In the genomic region with DNA sequence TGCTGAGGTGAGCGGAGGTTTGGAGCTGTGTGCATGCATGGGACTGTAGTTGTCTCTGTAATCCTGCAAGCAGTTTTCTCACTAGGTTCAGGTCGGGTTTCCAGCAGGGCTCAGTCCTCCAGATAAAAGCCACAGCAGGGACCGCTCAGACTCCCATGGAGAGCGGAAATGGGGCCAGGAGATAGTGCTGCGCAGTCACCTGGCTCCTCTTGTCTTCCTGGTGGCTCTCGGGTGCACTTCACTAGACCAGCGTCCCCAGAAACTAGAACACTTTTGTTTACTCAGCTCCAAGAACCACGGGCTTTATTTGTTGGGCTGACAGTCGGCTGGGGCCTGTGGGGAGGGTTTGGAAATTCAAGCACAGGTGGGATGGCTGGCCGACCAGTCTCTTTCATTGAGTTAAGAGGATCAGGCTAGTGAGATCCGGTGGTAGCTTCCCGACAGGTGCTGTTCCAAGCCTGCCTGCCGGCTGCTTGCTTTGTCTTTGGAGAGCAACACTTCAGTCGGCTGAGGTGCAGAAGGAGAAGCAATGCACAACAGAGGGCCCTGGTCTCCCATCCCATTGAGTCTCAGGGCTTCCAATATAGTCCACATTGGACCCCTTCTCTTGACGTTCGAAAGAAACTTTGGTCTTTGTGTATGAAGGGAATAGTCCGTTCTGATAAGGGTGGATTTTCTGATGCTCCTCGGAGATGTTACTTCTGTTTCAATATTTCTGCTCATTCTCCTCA, we compare ENCODE assay signal across 11 mouse cellular contexts. TPM values are rescaled to one million over a fixed set of nuclear protein-coding genes. Genes with fewer than 3 reads are reported as not detected.
A peak's percentile ranks its signal among the peaks of the same experiment; 100 is the strongest.
DNase-seq lines count a peak whose midpoint lies in the region; ATAC-seq and TF ChIP-seq lines count a peak whose summit lies in the region.
"Had no signal": no experiment of that assay in that cellular context is flagged by ENCODE, and none has a peak within 500 bp of the region (broad histone marks: within the 10 kb centered on the region; RNA-seq: fewer than 3 reads in every experiment).

No protein-coding gene starts in this region.

- no peak for ATAC-seq in kidney, embryonic 15.5 days (replicated peaks; ENCODE audit: low FRiP score)
- no peak for ATAC-seq in hindbrain, embryonic 15.5 days (ENCODE audit: low FRiP score, low read depth)
- ATAC-seq in neural tube, embryonic 15.5 days (ENCODE audit: low FRiP score): no peak
- ATAC-seq in lung, postnatal 0 days: no peak

- intact Hi-C loops in left cerebral cortex, postnatal 36 days (cut with DNase I): no loop called here

- no peaks in the 10 kb centered on the region for H3K36me3 ChIP-seq in kidney, embryonic 15.5 days
- H3K36me3 ChIP-seq in hindbrain, embryonic 15.5 days: no peaks in the 10 kb centered on the region
- H3K36me3 ChIP-seq in neural tube, embryonic 15.5 days: no peaks in the 10 kb centered on the region
- no peaks in the 10 kb centered on the region for H3K36me3 ChIP-seq in lung, postnatal 0 days (ENCODE audit: insufficient read depth, low read length)
- H3K36me3 ChIP-seq: G1E had no signal

- H3K4me1 ChIP-seq in kidney, embryonic 15.5 days: peaks cover 23% of the 10 kb centered on the region
- H3K4me1 ChIP-seq in hindbrain, embryonic 15.5 days (replicated peaks): peaks cover 16% of the 10 kb centered on the region
- H3K4me1 ChIP-seq in neural tube, embryonic 15.5 days: peaks cover 19% of the 10 kb centered on the region
- H3K4me1 ChIP-seq in lung, postnatal 0 days (ENCODE audit: insufficient read depth, low read depth, low read length): peaks cover 7% of the 10 kb centered on the region; the same call in 1 of the 2 replicates

- 8% methylated on average over 18 of the region's 18 CpGs for WGBS in kidney, embryonic 15.5 days
- WGBS in hindbrain, embryonic 15.5 days: 9% methylated on average over 18 of the region's 18 CpGs
- WGBS in neural tube, embryonic 15.5 days: 8% methylated on average over 18 of the region's 18 CpGs
- 8% methylated on average over 18 of the region's 18 CpGs for WGBS in lung, postnatal 0 days

- H3K4me3 ChIP-seq in kidney, embryonic 15.5 days (replicated peaks): 0 out of 2 replicates have a peak overlapping the region, but pooled peaks have one; percentile 5
- no peak overlapping the region for H3K4me3 ChIP-seq in hindbrain, embryonic 15.5 days
- H3K4me3 ChIP-seq in neural tube, embryonic 15.5 days (replicated peaks): peak overlapping the region; percentile 17; the same call in 1 of the 2 replicates
- no peak overlapping the region for H3K4me3 ChIP-seq in lung, postnatal 0 days (ENCODE audit: low read depth, low read length)

- no peak overlapping the region for H3K9ac ChIP-seq in kidney, embryonic 15.5 days
- no peak overlapping the region for H3K9ac ChIP-seq in hindbrain, embryonic 15.5 days
- H3K9ac ChIP-seq in neural tube, embryonic 15.5 days (replicated peaks): no peak overlapping the region
- no peak overlapping the region for H3K9ac ChIP-seq in lung, postnatal 0 days (replicated peaks; ENCODE audit: low read depth)

- no peak for TF ChIP-seq CTCF in lung, postnatal 0 days (IDR thresholded peaks at IDR 0.05)

- no peak for DNase-seq in kidney, adult 11 months
- peak; percentile 23 for DNase-seq in embryo, embryonic 10 days (ENCODE audit: low spot score)
- no peak for DNase-seq in urinary bladder, adult 2 months (ENCODE audit: low spot score)
- no peak for DNase-seq in left cerebral cortex, postnatal 36 days (ENCODE audit: low spot score in 2 of 2)
- no peak for DNase-seq in lung, postnatal 0 days (ENCODE audit: low spot score)

- H3K4me2 ChIP-seq in kidney, embryonic 15.5 days: no peak overlapping the region
- H3K4me2 ChIP-seq in hindbrain, embryonic 15.5 days: peak overlapping the region; percentile 14
- peak overlapping the region; percentile 100 for H3K4me2 ChIP-seq in neural tube, embryonic 15.5 days
- H3K4me2 ChIP-seq in lung, postnatal 0 days (replicated peaks; ENCODE audit: low read depth, low read length): no peak overlapping the region

- TF ChIP-seq EP300 in lung, postnatal 0 days (IDR thresholded peaks at IDR 0.05): no peak

- no peak overlapping the region for H3K27ac ChIP-seq in kidney, embryonic 15.5 days
- H3K27ac ChIP-seq in hindbrain, embryonic 15.5 days (replicated peaks): no peak overlapping the region
- no peak overlapping the region for H3K27ac ChIP-seq in neural tube, embryonic 15.5 days (replicated peaks)
- H3K27ac ChIP-seq in lung, postnatal 0 days (ENCODE audit: low read length): no peak overlapping the region

- peaks cover 77% of the 10 kb centered on the region for H3K27me3 ChIP-seq in kidney, embryonic 15.5 days
- H3K27me3 ChIP-seq in hindbrain, embryonic 15.5 days: peaks cover 40% of the 10 kb centered on the region
- peaks cover 45% of the 10 kb centered on the region for H3K27me3 ChIP-seq in neural tube, embryonic 15.5 days (replicated peaks)
- H3K27me3 ChIP-seq in lung, postnatal 0 days (replicated peaks; ENCODE audit: insufficient read depth, low read length): peaks cover 33% of the 10 kb centered on the region

- no peaks in the 10 kb centered on the region for H3K9me3 ChIP-seq in kidney, embryonic 15.5 days (replicated peaks)
- no peaks in the 10 kb centered on the region for H3K9me3 ChIP-seq in hindbrain, embryonic 15.5 days
- no peaks in the 10 kb centered on the region for H3K9me3 ChIP-seq in neural tube, embryonic 15.5 days (replicated peaks)
- H3K9me3 ChIP-seq in lung, postnatal 0 days (ENCODE audit: low read length): no peaks in the 10 kb centered on the region

RNA-seq across cellular contexts. Expression of a gene that starts 1.9 kb away (rescaled TPM):
- polyA plus RNA-seq in kidney, embryonic 15.5 days (2015; fragmentation: Nextera tagmentation; extraction: Ambion mirVana): 0.48 and 0.49 TPM in 2 replicates
- 1.1 TPM in 2 replicates for polyA plus RNA-seq in hindbrain, embryonic 15.5 days (2015; fragmentation: Nextera tagmentation; extraction: Ambion mirVana)
- 1.4 and 1.7 TPM in 2 replicates for polyA plus RNA-seq in neural tube, embryonic 15.5 days (2015; fragmentation: Nextera tagmentation; extraction: Ambion mirVana)
- polyA plus RNA-seq in urinary bladder, adult 2 months (2012; rRNA removed): 0.09 TPM in 1 of 2 replicates, not detected in the other
- 1 to 10 TPM; 4.0 to 4.1 TPM for total RNA-seq in left cerebral cortex, postnatal 36 days (2021)
- 0.26 and 0.33 TPM in 2 replicates for polyA plus RNA-seq in lung, postnatal 0 days (2015; fragmentation: Nextera tagmentation; extraction: Ambion mirVana)
- total RNA-seq: common myeloid progenitor, adult 5-6 weeks; G1E had no signal
- polyA plus RNA-seq: G1E; testis, adult 2 months had no signal

Comparison
In these comparisons a context has a peak if more than half of its experiments do, and no peak if none do; other contexts are left out.
1. H3K4me2 ChIP-seq: peak in hindbrain, embryonic 15.5 days (single experiment) and neural tube, embryonic 15.5 days (single experiment); none in kidney, embryonic 15.5 days (single experiment) and lung, postnatal 0 days (single experiment).
2. H3K4me3 ChIP-seq: peak in kidney, embryonic 15.5 days (single experiment) and neural tube, embryonic 15.5 days (single experiment); none in hindbrain, embryonic 15.5 days (single experiment) and lung, postnatal 0 days (single experiment).